Mouse (Mus musculus) midbrain, embryonic 16.5 days (tissue): ENCODE data around the gene Tprg. TPM values are rescaled to one million over a fixed set of nuclear protein-coding genes. Genes with fewer than 3 reads are reported as not detected.

Source experiments
- ATAC-seq: fragments of 200-750 bp; cut with Nextera tagmentation; 2 replicates; pipeline ENCODE4 v1.8.0; 2017; ENCODE audit warnings: moderate TSS enrichment
- H3K27ac ChIP-seq: fragments of 300-500 bp; sonication (generic); 2 replicates; pipeline ENCODE4 v1.5.1; 2014; ENCODE audit warnings: mild to moderate bottlenecking, low read length, mixed read lengths
- H3K27me3 ChIP-seq: fragments of 300-500 bp; sonication (generic); 2 replicates; pipeline ENCODE4 v1.6.1; 2014; ENCODE audit warnings: low read depth, low read length, mixed read lengths; ENCODE audit not compliant: control insufficient read depth, insufficient read depth
- H3K36me3 ChIP-seq: fragments of 300-500 bp; sonication (generic); 2 replicates; pipeline ENCODE4 v1.6.1; 2014; ENCODE audit warnings: mild to moderate bottlenecking, low read length, moderate library complexity, mixed read lengths; ENCODE audit not compliant: control insufficient read depth, insufficient read depth
- H3K4me1 ChIP-seq: fragments of 300-500 bp; sonication (generic); 2 replicates; pipeline ENCODE4 v1.6.1; 2014; ENCODE audit warnings: mild to moderate bottlenecking, low read length, mixed read lengths; ENCODE audit not compliant: control insufficient read depth, insufficient read depth
- H3K4me2 ChIP-seq: fragments of 300-500 bp; sonication (generic); 2 replicates; pipeline ENCODE4 v1.6.1; 2014; ENCODE audit warnings: mild to moderate bottlenecking, low read length, mixed read lengths
- H3K4me3 ChIP-seq: fragments of 300-500 bp; sonication (generic); 2 replicates; pipeline ENCODE4 v1.5.1; 2014; ENCODE audit warnings: low read depth, mild to moderate bottlenecking, low read length, moderate library complexity, mixed read lengths
- H3K9ac ChIP-seq: fragments of 300-500 bp; sonication (generic); 2 replicates; pipeline ENCODE4 v1.6.1; 2014; ENCODE audit warnings: low read depth, low read length, mixed read lengths
- H3K9me3 ChIP-seq: fragments of 300-500 bp; sonication (generic); replicated peaks from 2 replicates; pipeline ENCODE4 v1.6.1; 2014; ENCODE audit warnings: mild to moderate bottlenecking, low read length, mixed read lengths; ENCODE audit not compliant: control insufficient read depth, poor library complexity, severe bottlenecking
- WGBS: fragments of 180-500 bp; shearing (Covaris S2); extraction: QIAGEN DNeasy Blood & Tissue Kit; methylation state at CpG from one replicate; pipeline ENCODE4 v1.1.7; 2014; 5-methylcytosine and 5-hydroxymethylcytosine counted together
- polyA plus RNA-seq: library from polyadenylated mRNA; unstranded; fragments of >200 nt; fragmentation: Nextera tagmentation; extraction: Ambion mirVana; gene quantifications from 2 replicates; pipeline ENCODE4 v1.2.1, GENCODE M21; 2015

Gene Tprg
- polyA plus RNA-seq, 1 experiment from 2014 or later = not detected

DNA sequence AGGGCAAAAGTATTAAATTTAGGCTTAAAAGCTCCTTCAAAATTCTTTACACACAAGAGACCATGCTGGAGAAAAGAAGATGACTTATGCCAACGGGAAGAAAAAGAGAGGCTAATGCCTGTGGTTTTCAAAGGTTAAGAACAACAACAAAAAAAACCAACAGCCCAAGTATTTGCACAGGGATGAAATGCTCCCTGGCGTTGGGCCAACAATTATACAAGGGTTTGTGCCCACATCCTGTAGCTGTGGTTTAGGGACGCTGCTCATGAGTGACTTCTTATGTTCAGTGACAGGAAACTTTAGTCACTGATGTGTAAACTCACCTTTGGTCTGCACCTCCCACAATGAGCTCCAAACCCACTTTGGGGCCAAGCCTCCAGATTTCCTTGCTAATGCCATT, 139.6 kb downstream of the Tprg start:
- Histone ChIP-seq H3K27me3 (no peaks in the 10 kb centered on the region), H3K4me2 (no peak overlapping the region), H3K4me1 (0 out of 2 replicates have a peak, but pooled peaks cover 2% of the 10 kb centered on the region), H3K36me3 (no peaks in the 10 kb centered on the region), H3K9ac (no peak overlapping the region), H3K27ac (no peak overlapping the region), H3K4me3 (no peak overlapping the region), H3K9me3 (no peaks in the 10 kb centered on the region)
- no peak for ATAC-seq
- WGBS = 53% methylated on average over 3 of the region's 3 CpGs

DNA sequence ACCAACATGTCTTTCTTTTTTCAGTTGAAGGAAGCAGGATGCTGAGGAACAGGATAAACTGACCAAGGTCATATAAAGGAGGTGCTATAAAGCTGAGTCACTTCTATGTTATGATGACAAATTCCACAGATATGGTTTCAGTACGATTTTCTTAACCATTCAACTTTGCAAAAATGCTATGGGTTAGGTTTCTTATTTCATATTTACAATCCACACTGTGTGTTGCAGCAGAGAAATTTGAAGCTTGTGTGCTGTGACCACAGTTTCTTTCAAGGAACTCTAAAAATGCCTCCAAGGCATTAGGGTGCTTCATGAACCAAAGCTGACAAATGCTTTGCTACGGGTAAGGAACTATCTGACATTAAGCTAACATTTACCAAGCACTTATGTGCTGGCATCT, 153.4 kb downstream of the Tprg start:
- H3K27ac ChIP-seq = no peak overlapping the region
- no peak for ATAC-seq
- WGBS = 80% methylated on average over 2 of the region's 2 CpGs

DNA sequence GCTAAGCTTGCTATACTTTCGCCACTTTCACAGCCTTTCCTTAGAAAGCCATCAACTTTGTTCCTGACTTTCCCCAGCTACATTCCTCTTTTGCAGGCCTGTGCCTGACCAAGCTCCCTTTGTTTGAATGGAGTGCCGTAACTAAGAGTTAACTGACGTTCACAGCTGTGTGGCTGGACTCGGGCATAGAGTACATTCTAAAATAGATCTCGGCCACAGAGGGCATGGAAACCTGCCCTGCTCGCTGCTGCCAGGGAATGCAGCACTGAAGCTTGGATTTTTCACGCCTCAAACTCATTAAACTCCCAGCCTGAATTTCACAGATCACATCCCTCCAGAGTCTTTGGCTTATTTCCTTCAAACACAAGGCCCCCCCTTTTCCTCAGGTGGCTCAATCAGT, 159.0 kb downstream of the Tprg start:
- Histone ChIP-seq H3K4me1 (no peaks in the 10 kb centered on the region), H3K9me3 (no peaks in the 10 kb centered on the region), H3K27ac (no peak overlapping the region), H3K4me2 (no peak overlapping the region), H3K36me3 (no peaks in the 10 kb centered on the region), H3K27me3 (no peaks in the 10 kb centered on the region), H3K4me3 (no peak overlapping the region), H3K9ac (no peak overlapping the region)
- WGBS = 52% methylated on average over 7 of the region's 7 CpGs
- ATAC-seq = no peak

More for the DNA sequence above, 153.4 kb downstream of the Tprg start:
- Histone ChIP-seq H3K9ac (no peak overlapping the region), H3K9me3 (no peaks in the 10 kb centered on the region), H3K4me1 (no peaks in the 10 kb centered on the region), H3K4me2 (no peak overlapping the region), H3K27me3 (no peaks in the 10 kb centered on the region), H3K36me3 (no peaks in the 10 kb centered on the region), H3K4me3 (no peak overlapping the region)

DNA sequence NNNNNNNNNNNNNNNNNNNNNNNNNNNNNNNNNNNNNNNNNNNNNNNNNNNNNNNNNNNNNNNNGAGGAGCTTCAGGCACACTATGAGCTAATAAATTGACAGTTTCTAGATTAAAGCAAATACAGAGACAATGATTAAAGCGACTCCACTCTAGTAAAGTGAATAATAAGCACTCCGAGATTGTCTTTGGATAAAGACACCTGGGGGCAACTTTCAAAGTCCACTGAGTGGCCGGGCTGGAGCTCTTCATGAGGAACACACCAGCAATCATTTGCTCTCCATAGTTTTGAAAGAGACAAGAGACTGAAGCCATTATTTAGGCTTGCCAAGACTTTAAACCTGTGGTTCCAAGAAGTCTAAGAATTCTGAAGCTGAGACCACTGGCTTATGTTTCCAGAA, 164.9 kb downstream of the Tprg start:
- Histone ChIP-seq H3K4me3 (no peak overlapping the region), H3K27ac (no peak overlapping the region), H3K9ac (no peak overlapping the region), H3K27me3 (no peaks in the 10 kb centered on the region), H3K4me2 (no peak overlapping the region), H3K4me1 (no peaks in the 10 kb centered on the region), H3K9me3 (no peaks in the 10 kb centered on the region), H3K36me3 (no peaks in the 10 kb centered on the region)
- ATAC-seq = no peak
- WGBS = 80% methylated on average over 3 of the region's 3 CpGs

DNA sequence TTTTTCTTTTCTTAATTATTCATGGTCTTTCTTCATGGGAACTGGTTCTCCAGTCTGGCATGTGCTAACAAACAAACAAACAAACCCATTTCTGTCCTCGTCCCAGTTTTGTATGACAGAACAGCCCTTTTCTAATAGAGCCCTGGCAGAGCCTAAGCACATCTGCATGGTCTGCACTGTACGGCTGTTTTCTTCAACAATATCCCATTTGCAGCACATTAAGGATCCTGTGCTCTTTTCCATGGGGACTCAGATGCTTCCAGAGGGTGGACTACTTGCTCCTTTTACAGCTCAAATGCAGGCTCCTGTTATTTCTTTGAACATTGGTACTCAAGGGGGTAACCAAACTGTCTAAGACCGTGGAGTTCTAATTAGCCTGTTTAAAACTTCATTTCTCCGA, 178.1 kb downstream of the Tprg start:
- H3K9ac ChIP-seq = no peak overlapping the region
- ATAC-seq = no peak

DNA sequence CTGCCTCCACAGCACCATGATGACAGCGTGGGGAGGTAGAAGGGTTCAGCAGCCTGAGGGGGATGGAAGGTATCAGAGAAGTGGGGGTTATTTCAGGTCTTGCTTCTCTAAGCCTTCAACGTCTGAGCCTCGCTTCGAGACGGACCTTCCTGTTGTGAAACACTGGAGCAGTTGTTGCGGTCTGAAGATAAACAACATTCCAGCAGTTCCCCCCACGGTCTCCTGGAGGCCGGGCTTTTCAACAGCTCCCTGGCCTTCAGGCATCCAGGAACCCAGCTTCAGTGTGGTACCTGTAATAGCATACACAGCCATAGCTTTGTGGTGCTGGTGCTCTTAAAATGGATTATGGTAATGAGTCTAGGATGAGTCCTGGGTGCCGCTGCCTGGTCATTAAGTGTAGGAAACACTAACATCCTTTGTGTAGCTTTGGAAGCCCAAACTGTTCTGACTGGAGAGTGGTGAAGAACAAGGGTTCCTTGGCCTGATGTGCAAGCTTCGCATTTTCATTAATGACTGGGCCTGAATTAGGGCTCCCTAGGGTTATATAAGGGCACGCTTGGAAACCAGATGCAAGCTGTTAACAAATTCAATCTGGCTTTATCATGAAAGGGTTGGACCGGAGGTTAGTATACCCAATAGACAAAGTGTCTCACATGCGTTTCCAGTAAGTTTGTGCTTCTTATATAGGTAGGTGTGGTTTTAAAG, 179.0 kb downstream of the Tprg start:
- no peaks in the 10 kb centered on the region for H3K4me1 ChIP-seq
- no peaks in the 10 kb centered on the region for H3K27me3 ChIP-seq
- no peak overlapping the region for H3K4me2 ChIP-seq
- no peaks in the 10 kb centered on the region for H3K36me3 ChIP-seq
- H3K9ac ChIP-seq = no peak overlapping the region
- no peak for ATAC-seq
- 52% methylated on average over 13 of the region's 13 CpGs for WGBS
- no peak overlapping the region for H3K27ac ChIP-seq
- H3K4me3 ChIP-seq = no peak overlapping the region
- H3K9me3 ChIP-seq = no peaks in the 10 kb centered on the region

More for the DNA sequence above, 178.1 kb downstream of the Tprg start:
- Histone ChIP-seq H3K4me3 (no peak overlapping the region), H3K4me2 (no peak overlapping the region), H3K27ac (no peak overlapping the region), H3K27me3 (no peaks in the 10 kb centered on the region), H3K4me1 (no peaks in the 10 kb centered on the region), H3K36me3 (no peaks in the 10 kb centered on the region), H3K9me3 (no peaks in the 10 kb centered on the region)
- WGBS = 73% methylated on average over 4 of the region's 4 CpGs

DNA sequence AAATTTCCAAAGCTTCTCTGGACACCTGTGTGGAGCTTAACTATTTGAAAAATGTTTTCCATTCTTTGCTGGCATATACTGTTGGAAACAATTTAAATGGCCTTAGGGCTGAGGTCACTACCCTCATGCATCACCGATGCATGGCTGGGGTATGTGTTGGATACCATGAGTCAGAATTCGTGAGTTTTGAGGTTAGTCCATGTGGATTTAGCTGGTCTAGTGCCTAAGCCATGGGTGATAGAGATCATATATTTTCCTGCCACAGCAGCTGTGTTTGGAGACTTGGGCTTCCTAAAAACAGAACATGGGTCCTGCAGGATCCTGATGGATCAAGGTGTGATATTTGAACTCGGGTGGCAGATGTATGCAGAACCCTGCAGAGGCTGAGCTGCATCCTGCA, 181.4 kb downstream of the Tprg start:
- ATAC-seq = no peak
- Histone ChIP-seq H3K4me3 (no peak overlapping the region), H3K9ac (no peak overlapping the region), H3K27ac (no peak overlapping the region), H3K27me3 (no peaks in the 10 kb centered on the region), H3K4me1 (no peaks in the 10 kb centered on the region), H3K36me3 (no peaks in the 10 kb centered on the region), H3K9me3 (no peaks in the 10 kb centered on the region), H3K4me2 (no peak overlapping the region)
- 83% methylated on average over 3 of the region's 3 CpGs for WGBS

DNA sequence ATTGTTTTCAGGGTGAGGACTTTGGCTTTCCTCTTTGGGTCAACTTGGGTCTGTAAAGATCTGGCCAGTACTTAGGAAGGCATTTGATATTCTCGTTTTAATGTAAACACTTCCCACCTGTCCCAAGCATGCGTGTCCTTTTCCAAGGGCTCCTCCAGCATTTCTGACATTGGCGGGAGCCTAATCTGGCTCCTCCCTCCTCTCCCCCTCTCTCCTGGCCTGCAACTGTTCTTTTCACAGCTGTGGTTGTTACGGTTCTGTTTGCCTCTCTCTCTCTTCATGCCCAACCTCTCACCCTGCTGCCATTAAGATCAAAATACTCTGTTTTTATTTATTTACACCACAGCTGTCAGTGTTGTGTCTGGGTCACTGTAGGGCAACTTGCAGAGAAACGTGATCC, 182.0 kb downstream of the Tprg start:
- ATAC-seq = no peak
- Histone ChIP-seq H3K4me2 (no peak overlapping the region), H3K27ac (no peak overlapping the region), H3K36me3 (no peaks in the 10 kb centered on the region), H3K4me1 (no peaks in the 10 kb centered on the region), H3K9me3 (no peaks in the 10 kb centered on the region), H3K27me3 (no peaks in the 10 kb centered on the region), H3K4me3 (no peak overlapping the region), H3K9ac (no peak overlapping the region)
- 68% methylated on average over 5 of the region's 5 CpGs for WGBS
